Mouse (Mus musculus): ENCODE measurements at regions not wholly inside any gene's neighbourhood (a gene's known extent, or its start where the extent isn't known, plus 50 kb on each side); places are given as distances from the start of the nearest gene placed in this dataset.

GRCm38 (mm10) chr12:8076010-8076540 is 98.6 kb downstream of the Apob start:
- no peak for TF ChIP-seq CTCF (IDR thresholded peaks at IDR 0.05; ENCODE audit: extremely low read depth, insufficient read depth, low read length)
- TF ChIP-seq POLR2A (IDR thresholded peaks at IDR 0.05; ENCODE audit: extremely low read depth, insufficient read depth, low read length), result no peak

Measured in cortical plate, adult 2 months (tissue).